Mouse (Mus musculus): ENCODE measurements at regions not wholly inside any gene's neighbourhood (a gene's known extent, or its start where the extent isn't known, plus 50 kb on each side); places are given as distances from the start of the nearest gene placed in this dataset.

DNA sequence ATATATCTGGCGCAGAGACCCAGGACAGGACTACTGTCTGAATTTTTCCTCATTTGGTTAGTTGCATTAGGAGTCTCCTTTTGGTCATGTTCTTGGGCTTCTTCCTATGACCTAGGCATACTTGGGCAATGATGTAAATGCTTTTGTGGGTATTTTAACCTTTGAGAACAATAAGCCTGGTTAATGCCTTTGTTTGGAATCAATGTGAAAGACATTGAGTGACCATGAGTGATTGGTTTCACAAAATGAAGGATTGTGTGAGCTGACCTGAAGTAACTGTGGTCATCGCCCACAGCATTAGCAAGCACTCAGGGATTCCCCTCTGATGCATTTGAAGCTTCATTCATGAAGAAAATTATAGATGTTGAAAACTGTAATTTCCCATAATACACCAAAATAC, 61.9 kb upstream of the Abcb5 start:
- no peaks in the 10 kb centered on the region for H3K9me3 ChIP-seq (replicated peaks; ENCODE audit: low read length)
- no peak overlapping the region for H3K4me3 ChIP-seq (replicated peaks in 1 of 3; ENCODE audit: low read depth in 2 of 3, low read length in 2 of 3, poor library complexity in 1 of 3)
- dilution Hi-C loops (cut with MboI; ENCODE audit: extremely low pct_ligation_motif_present, extremely low pct_unique_long_range_greater_than_20kb, low sequenced_read_pairs) (no loop called here), in situ Hi-C loops (cut with MboI; ENCODE audit: low pct_ligation_motif_present, low pct_unique_long_range_greater_than_20kb, low sequenced_read_pairs) (no loop called here)
- no peaks in the 10 kb centered on the region for H3K27me3 ChIP-seq (replicated peaks)
- no peak overlapping the region for H3K27ac ChIP-seq (ENCODE audit: insufficient read depth, low read depth)
- TF ChIP-seq JUND (conservative IDR thresholded peaks at IDR 0.05; ENCODE audit: low read depth, low read length) (no peak), SMC3 (IDR thresholded peaks at IDR 0.05; ENCODE audit: low read depth, low read length) (no peak)
- no peak for DNase-seq (ENCODE audit: extremely low read depth)
- no peaks in the 10 kb centered on the region for H3K79me2 ChIP-seq (replicated peaks; ENCODE audit: control insufficient read depth, extremely low read depth, insufficient read depth, poor library complexity, severe bottlenecking)
- H3K36me3 ChIP-seq (replicated peaks in 1 of 2; ENCODE audit: control insufficient read depth in 1 of 2, insufficient read depth in 1 of 2, low read length in 1 of 2): no peaks in the 10 kb centered on the region
- no peak overlapping the region for H3K9ac ChIP-seq (ENCODE audit: insufficient read depth, low read depth)
- H3K4me1 ChIP-seq (ENCODE audit: control insufficient read depth in 1 of 2, insufficient read depth in 2 of 2): no peaks in the 10 kb centered on the region
- no peak overlapping the region for H3K4me2 ChIP-seq (ENCODE audit: insufficient read depth, low read depth, poor library complexity, severe bottlenecking)

DNA sequence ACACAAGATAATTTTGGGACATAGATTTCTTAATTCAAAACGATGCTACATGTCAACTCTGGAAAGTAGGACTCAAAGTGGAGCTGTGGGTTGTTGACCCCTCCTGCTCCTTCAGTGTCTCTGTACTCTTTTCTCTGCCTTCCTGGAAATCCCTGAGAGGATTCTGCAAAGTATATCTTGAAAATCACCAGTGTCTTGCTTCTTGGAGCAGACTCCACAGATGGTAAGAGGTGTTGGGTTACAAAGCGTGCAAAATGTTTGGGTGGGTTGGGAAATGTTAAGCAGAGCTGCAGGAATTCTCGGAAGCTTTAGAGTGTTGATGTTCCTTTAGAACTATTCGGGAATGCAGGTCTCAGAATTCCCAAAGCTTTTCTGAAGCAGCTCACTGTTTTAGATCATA, 61.5 kb upstream of the Abcb5 start:
- no peaks in the 10 kb centered on the region for H3K4me1 ChIP-seq (ENCODE audit: control insufficient read depth in 1 of 2, insufficient read depth in 2 of 2)
- in situ Hi-C loops (cut with MboI; ENCODE audit: low pct_ligation_motif_present, low pct_unique_long_range_greater_than_20kb, low sequenced_read_pairs): no loop called here
- dilution Hi-C loops (cut with MboI; ENCODE audit: extremely low pct_ligation_motif_present, extremely low pct_unique_long_range_greater_than_20kb, low sequenced_read_pairs): no loop called here

DNA sequence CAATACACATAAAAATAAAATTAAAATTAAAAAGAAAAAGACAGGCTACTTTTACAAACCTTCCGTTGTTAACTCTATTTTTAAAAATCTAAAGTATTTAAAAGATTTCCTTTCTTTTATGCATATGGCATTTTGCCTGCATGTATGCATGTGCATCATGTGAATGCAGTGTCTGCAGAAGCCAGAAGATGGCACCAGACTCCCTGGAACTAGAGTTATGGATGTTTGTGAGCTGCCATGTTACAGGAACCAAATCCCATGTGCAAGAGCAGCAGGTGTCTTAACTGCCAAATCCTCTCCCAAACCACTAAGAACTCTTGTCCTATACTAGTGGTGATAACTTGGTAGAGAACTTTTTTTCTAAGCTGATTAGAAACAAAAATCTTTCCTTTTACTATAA, 60.1 kb upstream of the Abcb5 start:
- in situ Hi-C loops (cut with MboI; ENCODE audit: low pct_ligation_motif_present, low pct_unique_long_range_greater_than_20kb, low sequenced_read_pairs) (no loop called here), dilution Hi-C loops (cut with MboI; ENCODE audit: extremely low pct_ligation_motif_present, extremely low pct_unique_long_range_greater_than_20kb, low sequenced_read_pairs) (no loop called here)
- Histone ChIP-seq H3K4me1 (ENCODE audit: control insufficient read depth in 1 of 2, insufficient read depth in 2 of 2) (no peaks in the 10 kb centered on the region), H3K27ac (ENCODE audit: insufficient read depth, low read depth) (no peak overlapping the region), H3K9me3 (replicated peaks; ENCODE audit: low read length) (peaks cover 2% of the 10 kb centered on the region), H3K79me2 (replicated peaks; ENCODE audit: control insufficient read depth, extremely low read depth, insufficient read depth, poor library complexity, severe bottlenecking) (no peaks in the 10 kb centered on the region), H3K9ac (ENCODE audit: insufficient read depth, low read depth) (no peak overlapping the region), H3K27me3 (replicated peaks) (no peaks in the 10 kb centered on the region), H3K36me3 (replicated peaks in 1 of 2; ENCODE audit: control insufficient read depth in 1 of 2, insufficient read depth in 1 of 2, low read length in 1 of 2) (no peaks in the 10 kb centered on the region), H3K4me3 (replicated peaks in 1 of 3; ENCODE audit: low read depth in 2 of 3, low read length in 2 of 3, poor library complexity in 1 of 3) (no peak overlapping the region), H3K4me2 (ENCODE audit: insufficient read depth, low read depth, poor library complexity, severe bottlenecking) (no peak overlapping the region)
- TF ChIP-seq ZMIZ1 (IDR thresholded peaks at IDR 0.05; ENCODE audit: low read depth, low read length) (no peak), GABPA (IDR thresholded peaks at IDR 0.05; ENCODE audit: insufficient replicate concordance, low read depth, low read length) (no peak), MAX (IDR thresholded peaks at IDR 0.05; ENCODE audit: low read length) (peak; percentile 54; the same call in 1 of the 2 replicates), MEF2A (IDR thresholded peaks at IDR 0.05; ENCODE audit: borderline replicate concordance, low read depth, low read length) (no peak), E2F4 (IDR thresholded peaks at IDR 0.05; ENCODE audit: insufficient replicate concordance, low read depth, low read length) (no peak), HCFC1 (IDR thresholded peaks at IDR 0.05; ENCODE audit: low read depth, low read length) (no peak), CTCF (conservative IDR thresholded peaks at IDR 0.05 in 1 of 2, IDR thresholded peaks at IDR 0.05 in 1 of 2; ENCODE audit: low read depth in 2 of 2, low read length in 2 of 2) (peak; percentile 38 to 84; a peak in 3 of 4 replicates), MAFK (IDR thresholded peaks at IDR 0.05; ENCODE audit: insufficient replicate concordance, low read length) (no peak), MYC (IDR thresholded peaks at IDR 0.05; ENCODE audit: low read depth, low read length) (peak; percentile 79; the same call in 1 of the 2 replicates), RAD21 (IDR thresholded peaks at IDR 0.05; ENCODE audit: low read depth, low read length) (peak; percentile 92), ZC3H11A (IDR thresholded peaks at IDR 0.05; ENCODE audit: low read depth, low read length) (peak; percentile 54; the same call in 1 of the 2 replicates), SMC3 (IDR thresholded peaks at IDR 0.05; ENCODE audit: low read depth, low read length) (peak; percentile 86), TCF12 (IDR thresholded peaks at IDR 0.05; ENCODE audit: low read depth, low read length) (no peak), BHLHE40 (IDR thresholded peaks at IDR 0.05; ENCODE audit: low read depth, low read length) (0 out of 2 replicates have a peak, but pooled peaks have one; percentile 30), EP300 (IDR thresholded peaks at IDR 0.05; ENCODE audit: low read length) (no peak), IRF4 (IDR thresholded peaks at IDR 0.05; ENCODE audit: low read depth, low read length) (no peak), MXI1 (IDR thresholded peaks at IDR 0.05; ENCODE audit: low read depth, low read length) (no peak), NELFE (IDR thresholded peaks at IDR 0.05; ENCODE audit: low read depth, low read length) (0 out of 2 replicates have a peak, but pooled peaks have one; percentile 13), TBP (conservative IDR thresholded peaks at IDR 0.05; ENCODE audit: low read depth, low read length) (no peak)
- DNase-seq (ENCODE audit: extremely low read depth): peak; percentile 64

More for the DNA sequence above, 61.5 kb upstream of the Abcb5 start:
- Histone ChIP-seq H3K36me3 (replicated peaks in 1 of 2; ENCODE audit: control insufficient read depth in 1 of 2, insufficient read depth in 1 of 2, low read length in 1 of 2) (no peaks in the 10 kb centered on the region), H3K79me2 (replicated peaks; ENCODE audit: control insufficient read depth, extremely low read depth, insufficient read depth, poor library complexity, severe bottlenecking) (no peaks in the 10 kb centered on the region), H3K4me2 (ENCODE audit: insufficient read depth, low read depth, poor library complexity, severe bottlenecking) (no peak overlapping the region), H3K9me3 (replicated peaks; ENCODE audit: low read length) (no peaks in the 10 kb centered on the region), H3K27me3 (replicated peaks) (no peaks in the 10 kb centered on the region), H3K4me3 (replicated peaks in 1 of 3; ENCODE audit: low read depth in 2 of 3, low read length in 2 of 3, poor library complexity in 1 of 3) (no peak overlapping the region), H3K9ac (ENCODE audit: insufficient read depth, low read depth) (no peak overlapping the region), H3K27ac (ENCODE audit: insufficient read depth, low read depth) (no peak overlapping the region)
- no peak for DNase-seq (ENCODE audit: extremely low read depth)
- TF ChIP-seq PAX5 (IDR thresholded peaks at IDR 0.05; ENCODE audit: low read length): no peak
